Mouse (Mus musculus): ENCODE results near the gene Tulp4.

Gene Tulp4
- long read RNA-seq, experiment 1, partial matches to known transcripts, result 1 of 18 reads
- long read RNA-seq, experiment 1, other reads (novel, unspliced or antisense), result 14 of 18 reads
- long read RNA-seq, experiment 2, transcript Tulp4-208 (2 exons, 3,147 nt), result major isoform, 5 of 17 reads
- long read RNA-seq, experiment 2, partial matches to known transcripts, result 0 of 17 reads
- long read RNA-seq, experiment 2, other reads (novel, unspliced or antisense), result 12 of 17 reads

- intact Hi-C loops (cut with DNase I), result no loop called here
Measured at GRCm38 (mm10) chr17:6106361-6107014, at the start of gene Tulp4. Gene Tulp4, plus strand, starts transcription at chr17:6106437.

- intact Hi-C loops (cut with DNase I), result no loop called here
Measured at GRCm38 (mm10) chr17:6062793-6063192, 43.4 kb upstream of the Tulp4 start.

GRCm38 (mm10) chr17:6063532-6063931 lies 42.7 kb upstream of the Tulp4 start:
- intact Hi-C loops (cut with DNase I), result no loop called here

- intact Hi-C loops (cut with DNase I), result no loop called here
Measured at GRCm38 (mm10) chr17:6066021-6066420, 40.2 kb upstream of the Tulp4 start.

- intact Hi-C loops (cut with DNase I), result no loop called here
Measured at GRCm38 (mm10) chr17:6067613-6068012, 38.6 kb upstream of the Tulp4 start.

GRCm38 (mm10) chr17:6069866-6070265 lies 36.4 kb upstream of the Tulp4 start:
- intact Hi-C loops (cut with DNase I), result no loop called here

GRCm38 (mm10) chr17:6073405-6073804 lies 32.8 kb upstream of the Tulp4 start:
- intact Hi-C loops (cut with DNase I), result no loop called here

- intact Hi-C loops (cut with DNase I), result no loop called here
Measured at GRCm38 (mm10) chr17:6079287-6080122, 26.7 kb upstream of the Tulp4 start, which contains the start of the genes Serac1 and Gtf2h5. Gene Serac1, minus strand, starts transcription at chr17:6079741. Gene Gtf2h5, plus strand, starts transcription at chr17:6079786.

GRCm38 (mm10) chr17:6083323-6083890 lies 22.8 kb upstream of the Tulp4 start:
- intact Hi-C loops (cut with DNase I), result no loop called here

- intact Hi-C loops (cut with DNase I), result no loop called here
Measured at GRCm38 (mm10) chr17:6091604-6092003, 14.6 kb upstream of the Tulp4 start.

GRCm38 (mm10) chr17:6095579-6095978 lies 10.7 kb upstream of the Tulp4 start:
- intact Hi-C loops (cut with DNase I), result no loop called here

GRCm38 (mm10) chr17:6097884-6098283 lies 8.4 kb upstream of the Tulp4 start:
- intact Hi-C loops (cut with DNase I), result no loop called here

GRCm38 (mm10) chr17:6102287-6102686 lies 4.0 kb upstream of the Tulp4 start:
- intact Hi-C loops (cut with DNase I), result no loop called here

GRCm38 (mm10) chr17:6103566-6103965 lies 2.7 kb upstream of the Tulp4 start:
- intact Hi-C loops (cut with DNase I), result no loop called here

GRCm38 (mm10) chr17:6107015-6107601 lies 871 bp downstream of the Tulp4 start:
- intact Hi-C loops (cut with DNase I), result no loop called here

GRCm38 (mm10) chr17:6108175-6108574 lies 1.9 kb downstream of the Tulp4 start:
- intact Hi-C loops (cut with DNase I), result no loop called here

- intact Hi-C loops (cut with DNase I), result loop anchor here (10.0 kb wide), 2 partner anchors 64 to 104 kb away; no protein-coding TSS in a partner anchor
Measured at GRCm38 (mm10) chr17:6110956-6111355, 4.7 kb downstream of the Tulp4 start.

GRCm38 (mm10) chr17:6113653-6114052 lies 7.4 kb downstream of the Tulp4 start:
- intact Hi-C loops (cut with DNase I), result loop anchor here (10.0 kb wide), 2 partner anchors 61 to 101 kb away; no protein-coding TSS in a partner anchor

GRCm38 (mm10) chr17:6115085-6115484 lies 8.8 kb downstream of the Tulp4 start:
- intact Hi-C loops (cut with DNase I), result loop anchor here (10.0 kb wide), 2 partner anchors 60 to 100 kb away; no protein-coding TSS in a partner anchor

GRCm38 (mm10) chr17:6117148-6117725 lies 11.0 kb downstream of the Tulp4 start:
- intact Hi-C loops (cut with DNase I), result loop anchor here (10.0 kb wide), 2 partner anchors 58 to 98 kb away; no protein-coding TSS in a partner anchor

All from adrenal gland (tissue).